Mouse (Mus musculus) ES-Bruce4 (cell line): ENCODE data around the gene Ccdc82. TPM values are rescaled to one million over a fixed set of nuclear protein-coding genes. Genes with fewer than 3 reads are reported as not detected.

ENCODE experiments used
- H3K27ac ChIP-seq: 2 replicates; pipeline ENCODE4 v1.5.1; 2012; ENCODE audit warnings: low read length, inconsistent platforms; ENCODE audit not compliant: insufficient read depth
- H3K27me3 ChIP-seq: 2 replicates; pipeline ENCODE4 v1.6.1; 2012; ENCODE audit warnings: mild to moderate bottlenecking, low read length, inconsistent platforms; ENCODE audit not compliant: control insufficient read depth, poor library complexity, insufficient read depth, severe bottlenecking
- H3K36me3 ChIP-seq: 2 replicates; pipeline ENCODE4 v1.6.1; 2012; ENCODE audit warnings: inconsistent platforms, mild to moderate bottlenecking, low read length, moderate library complexity; ENCODE audit not compliant: control insufficient read depth, poor library complexity, insufficient read depth, severe bottlenecking
- H3K4me1 ChIP-seq: one replicate; pipeline ENCODE4 v1.8.1; 2011; ENCODE audit warnings: low read length; ENCODE audit not compliant: control insufficient read depth, insufficient read depth
- H3K4me3 ChIP-seq: 2 replicates; pipeline ENCODE4 v1.5.1; 2011; ENCODE audit warnings: low read depth, mild to moderate bottlenecking, low read length
- H3K9ac ChIP-seq: 2 replicates; pipeline ENCODE4 v1.6.1; 2012; ENCODE audit warnings: low read depth, mild to moderate bottlenecking, inconsistent platforms; ENCODE audit not compliant: poor library complexity, severe bottlenecking
- H3K9me3 ChIP-seq: replicated peaks from 2 replicates; pipeline ENCODE4 v1.6.1; 2012; ENCODE audit warnings: mild to moderate bottlenecking, low read length, inconsistent platforms; ENCODE audit not compliant: control insufficient read depth, poor library complexity, insufficient read depth, severe bottlenecking
- CTCF ChIP-seq: IDR thresholded peaks from one replicate; pipeline ENCODE4 v1.8.1; 2011; ENCODE audit warnings: low read depth, low read length
- EP300 ChIP-seq: IDR thresholded peaks from 2 replicates; pipeline ENCODE4 v1.6.1; 2011; ENCODE audit warnings: low read depth, low read length; ENCODE audit not compliant: insufficient read depth
- POLR2A ChIP-seq: IDR thresholded peaks from one replicate; pipeline ENCODE4 v1.8.1; 2011; ENCODE audit warnings: low read length; ENCODE audit not compliant: insufficient read depth
- polyA plus RNA-seq: library from polyadenylated mRNA; stranded (reverse); fragments of >200 nt; gene quantifications from 2 replicates; pipeline ENCODE4 v1.2.4, GENCODE M21; 2011; ENCODE audit warnings: low read depth; ENCODE audit not compliant: missing spikeins, insufficient read depth, insufficient read length

Ccdc82 gene
- polyA plus RNA-seq, 1 experiment, result 4.8 TPM

DNA sequence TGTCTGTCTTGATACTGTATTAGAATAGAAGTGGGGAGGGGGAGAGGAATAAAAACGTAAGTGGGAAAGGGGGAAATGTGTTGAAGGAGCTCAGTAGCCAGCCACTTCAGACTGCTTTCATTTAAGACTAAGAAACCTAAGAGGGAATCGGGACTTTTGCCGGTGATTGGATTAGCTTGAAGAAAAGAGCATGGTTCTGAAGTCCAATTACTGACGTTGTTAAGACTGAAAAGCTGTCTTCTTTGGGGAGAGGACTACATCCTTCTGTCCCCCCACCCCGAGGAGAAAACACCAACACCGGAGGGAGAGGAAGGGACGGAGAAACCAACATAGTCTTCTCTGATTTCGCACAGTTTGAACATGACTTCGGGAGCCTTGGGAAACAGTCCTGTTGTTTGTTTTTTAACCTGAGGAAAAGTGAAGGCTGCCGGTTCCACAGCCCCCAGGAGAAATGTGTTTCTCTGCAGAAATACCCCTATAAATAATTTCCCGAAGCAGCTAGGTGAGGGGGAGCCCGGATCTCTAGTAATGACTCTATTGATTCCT lies 50.4 kb downstream of the Ccdc82 start:
- no peaks in the 10 kb centered on the region for H3K36me3 ChIP-seq
- no peaks in the 10 kb centered on the region for H3K4me1 ChIP-seq
- H3K9ac ChIP-seq, result no peak overlapping the region
- H3K4me3 ChIP-seq, result no peak overlapping the region
- H3K27ac ChIP-seq, result no peak overlapping the region
- H3K27me3 ChIP-seq, result peaks cover 7% of the 10 kb centered on the region
- no peaks in the 10 kb centered on the region for H3K9me3 ChIP-seq
- no peak for TF ChIP-seq EP300
- no peak for TF ChIP-seq CTCF

GRCm38 (mm10) chr9:13297668-13298512 lies 51.1 kb downstream of the Ccdc82 start, which contains the start of gene Maml2:
Gene Maml2, plus strand, starts transcription at chr9:13297957.
- H3K27ac ChIP-seq, result no peak within 1 kb of the TSS
- TF ChIP-seq CTCF, result peak; percentile 16
- TF ChIP-seq POLR2A, result no peak
- TF ChIP-seq EP300, result no peak
- H3K36me3 ChIP-seq, result no peaks in the 10 kb centered on the region
- peak within 1 kb of the TSS; percentile 59 for H3K4me3 ChIP-seq
- H3K4me1 ChIP-seq, result no peaks in the 10 kb centered on the region
- H3K9me3 ChIP-seq, result no peaks in the 10 kb centered on the region
- peaks cover 7% of the 10 kb centered on the region for H3K27me3 ChIP-seq
- H3K9ac ChIP-seq, result no peak within 1 kb of the TSS

- H3K27ac ChIP-seq, result no peak overlapping the region
- TF ChIP-seq POLR2A (no peak), EP300 (no peak), CTCF (no peak)
Measured at GRCm38 (mm10) chr9:13298513-13298878, 51.7 kb downstream of the Ccdc82 start.

DNA sequence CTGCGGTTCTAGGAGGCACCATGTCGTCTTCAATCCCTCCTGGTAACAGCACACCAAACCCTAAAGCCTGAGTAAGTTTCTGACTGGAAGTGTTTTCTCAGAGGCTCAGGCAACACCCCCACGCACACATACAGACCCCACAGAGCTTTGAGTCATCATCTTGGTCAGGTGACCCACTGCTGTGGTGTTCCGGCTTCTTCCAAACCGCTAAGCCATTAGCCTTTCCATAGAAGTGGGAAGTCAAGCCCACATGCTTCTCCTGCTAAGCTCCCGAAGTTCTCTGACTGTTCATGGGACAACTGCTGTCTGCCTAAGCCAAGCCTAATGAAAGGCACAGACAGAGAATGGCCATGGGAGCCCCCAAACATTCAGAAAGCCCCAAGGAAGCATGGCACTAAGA lies 52.4 kb downstream of the Ccdc82 start:
- Histone ChIP-seq H3K4me3 (no peak overlapping the region), H3K4me1 (no peaks in the 10 kb centered on the region), H3K9me3 (no peaks in the 10 kb centered on the region), H3K27ac (no peak overlapping the region), H3K36me3 (no peaks in the 10 kb centered on the region), H3K9ac (no peak overlapping the region), H3K27me3 (peaks cover 7% of the 10 kb centered on the region)
- no peak for TF ChIP-seq POLR2A
- no peak for TF ChIP-seq EP300
- no peak for TF ChIP-seq CTCF

More at GRCm38 (mm10) chr9:13298513-13298878, 51.7 kb downstream of the Ccdc82 start:
- H3K27me3 ChIP-seq, result peaks cover 7% of the 10 kb centered on the region
- no peaks in the 10 kb centered on the region for H3K4me1 ChIP-seq
- no peaks in the 10 kb centered on the region for H3K9me3 ChIP-seq
- H3K36me3 ChIP-seq, result no peaks in the 10 kb centered on the region
- 0 out of 2 replicates have a peak overlapping the region, but pooled peaks have one; percentile 46 for H3K4me3 ChIP-seq
- no peak overlapping the region for H3K9ac ChIP-seq

DNA sequence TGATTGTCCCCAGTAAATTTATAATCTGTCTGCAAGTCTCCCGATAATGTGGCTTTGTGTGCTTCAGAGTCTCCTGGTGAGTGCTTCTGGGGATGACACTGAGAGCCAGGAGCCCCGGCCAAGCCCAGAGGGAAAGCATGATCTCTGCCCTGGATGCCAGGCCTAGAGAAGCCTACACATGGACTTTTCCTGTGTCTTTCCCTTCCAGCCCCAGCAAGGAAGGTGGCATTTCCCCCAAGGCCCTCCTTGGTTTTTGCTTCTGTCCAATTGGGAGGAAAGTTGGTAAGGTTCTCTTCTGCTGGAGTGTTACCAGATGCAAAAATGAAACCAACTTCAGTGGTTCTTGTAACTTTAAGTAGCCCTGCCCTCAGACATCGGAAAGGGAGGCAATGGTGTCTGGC lies 53.3 kb downstream of the Ccdc82 start:
- no peak overlapping the region for H3K4me3 ChIP-seq
- TF ChIP-seq CTCF (no peak), POLR2A (no peak), EP300 (no peak)
- no peaks in the 10 kb centered on the region for H3K36me3 ChIP-seq
- no peak overlapping the region for H3K27ac ChIP-seq
- no peak overlapping the region for H3K9ac ChIP-seq
- peaks cover 7% of the 10 kb centered on the region for H3K27me3 ChIP-seq
- H3K4me1 ChIP-seq, result no peaks in the 10 kb centered on the region
- no peaks in the 10 kb centered on the region for H3K9me3 ChIP-seq
